Mouse (Mus musculus) brain, embryonic 14.5 days (tissue): ENCODE measurements around the gene Rnase13.

Experiments used
- CTCF ChIP-seq: fragments of 200-500 bp; IDR thresholded peaks from 2 replicates; pipeline ENCODE4 v1.5.1; 2012; ENCODE audit warnings: inconsistent platforms, mild to moderate bottlenecking, moderate library complexity, borderline replicate concordance; ENCODE audit not compliant: insufficient read depth, insufficient read length; ENCODE audit errors: extremely low read depth
- POLR2A ChIP-seq: fragments of 200-500 bp; IDR thresholded peaks from 2 replicates; pipeline ENCODE4 v1.6.1; 2012; ENCODE audit warnings: mild to moderate bottlenecking, inconsistent platforms, borderline replicate concordance; ENCODE audit not compliant: poor library complexity, insufficient read depth, insufficient read length, severe bottlenecking; ENCODE audit errors: extremely low read depth

- TF ChIP-seq CTCF (no peak), POLR2A (no peak)
Measured at GRCm38 (mm10) chr14:51889833-51890232, 32.7 kb downstream of the Rnase13 start.
